Mouse (Mus musculus) liver, embryonic 18 days (tissue): ENCODE results near the gene Cdc34. TPM values are rescaled to one million over a fixed set of nuclear protein-coding genes. Genes with fewer than 3 reads are reported as not detected.

Source experiments
- polyA plus RNA-seq: library from polyadenylated mRNA; depleted of rRNA; stranded (reverse); fragments of >200 nt; gene quantifications from 2 replicates; pipeline ENCODE4 v1.2.3, GENCODE M21; 2012; rRNA removed

Cdc34 gene
- polyA plus RNA-seq = 75.1 and 80.8 TPM in 2 replicates

DNA sequence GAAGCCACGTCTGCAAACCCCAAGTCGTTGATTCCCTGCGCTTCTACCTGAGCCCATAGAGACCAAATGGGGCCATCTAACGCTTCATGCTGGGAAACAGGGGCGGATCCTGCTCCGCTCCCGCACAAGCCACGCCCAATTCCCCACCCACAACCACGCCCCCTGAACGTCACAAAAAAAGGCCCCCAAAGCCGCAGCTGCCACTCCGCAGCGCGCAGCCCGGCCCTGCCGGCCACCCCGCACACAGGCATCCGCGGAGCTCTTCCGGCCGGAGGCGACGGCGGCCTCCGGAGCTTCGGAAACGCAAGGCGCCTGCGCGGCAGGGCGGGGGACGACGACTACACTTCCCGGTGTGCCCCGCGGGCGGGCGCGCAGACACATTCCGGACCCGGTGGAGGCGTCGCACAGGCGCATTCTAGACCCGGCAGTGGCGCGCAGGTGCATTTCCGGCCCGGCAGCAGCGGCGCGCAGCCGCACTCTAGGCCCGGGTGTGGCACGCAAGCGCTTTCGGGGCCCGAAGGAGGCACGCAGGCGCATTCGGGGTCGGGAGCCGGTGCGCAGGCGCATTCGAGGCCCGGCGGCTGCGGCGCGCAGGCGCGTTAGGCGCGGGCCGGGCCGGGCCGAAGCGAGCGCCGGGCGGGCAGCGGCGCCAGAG is at the start of gene Cdc34:
TSS of gene Cdc34 (plus strand) at position 605 of the 655 bp plus-strand sequence.

DNA sequence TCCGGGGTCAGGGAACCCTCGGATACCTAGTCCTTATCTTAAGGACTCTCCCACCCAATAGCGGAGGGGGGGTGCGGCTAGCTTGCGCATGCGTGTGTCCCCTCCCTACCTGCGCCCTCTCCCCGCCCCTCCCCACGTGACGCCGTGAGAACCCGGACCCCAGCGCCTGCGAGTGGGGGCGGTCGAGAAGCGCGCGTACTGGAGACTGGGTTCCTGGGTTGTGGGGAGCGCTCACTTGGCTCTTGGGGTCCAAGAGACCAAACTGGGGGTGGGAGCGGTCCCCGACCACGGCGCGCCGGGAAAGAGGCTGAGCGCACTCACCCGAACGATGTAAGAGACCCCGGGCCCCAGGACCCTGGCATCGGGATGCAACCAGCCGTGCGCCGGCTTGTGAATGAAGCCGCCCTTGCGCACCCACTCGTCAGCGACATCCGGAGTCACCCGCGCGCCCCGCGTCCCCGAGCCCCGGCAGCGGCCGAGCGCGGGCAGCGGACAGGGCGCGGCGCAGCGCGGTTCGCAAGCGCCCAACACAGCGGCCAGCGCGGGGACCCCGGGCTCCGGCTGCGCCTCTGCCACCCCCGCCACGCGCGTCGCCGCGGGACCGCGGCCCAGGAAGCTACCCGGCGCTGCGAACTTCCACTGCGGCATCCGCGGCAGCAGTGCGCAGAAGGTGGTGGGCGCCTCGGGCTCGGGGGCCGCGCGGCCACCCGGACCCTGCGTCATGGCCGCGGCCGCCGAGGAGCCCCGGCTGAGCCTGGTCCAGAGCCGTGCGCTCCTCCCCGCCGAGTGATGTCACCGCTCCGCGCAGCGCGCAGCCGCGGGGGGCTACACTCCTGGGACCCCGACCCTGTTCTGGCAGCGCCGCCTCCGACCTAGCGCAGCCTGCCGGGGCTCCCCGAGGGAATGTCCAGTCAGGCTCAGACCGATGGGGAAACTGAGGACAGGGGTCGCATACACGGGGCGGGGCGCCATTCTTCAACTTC is 44.6 kb upstream of the Cdc34 start, which contains the start of gene Shc2:
TSS of gene Shc2 (minus strand) at position 791 of the 983 bp plus-strand sequence.

DNA sequence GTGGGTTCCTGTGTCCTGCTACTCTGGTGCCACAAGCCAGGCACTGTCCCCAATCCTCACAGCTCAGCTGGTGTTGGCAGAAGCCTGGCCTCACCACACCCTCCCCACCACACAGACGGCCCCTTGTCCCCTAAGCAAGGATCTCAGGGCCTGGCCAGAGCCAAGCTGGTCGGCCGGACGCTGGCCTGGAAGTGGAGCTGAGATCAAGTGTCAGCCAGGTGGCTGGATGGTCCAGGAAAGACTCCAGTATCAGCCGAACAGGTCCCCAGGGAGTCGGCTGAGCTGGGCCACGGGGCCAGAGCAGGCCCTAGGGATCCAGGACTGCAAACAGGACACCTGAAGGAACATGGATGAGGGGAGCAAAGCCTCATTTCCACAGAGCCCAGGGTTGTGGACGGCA is 36.3 kb upstream of the Cdc34 start, which contains the start of gene Odf3l2:
TSS of gene Odf3l2 (minus strand) at position 28 of the 400 bp plus-strand sequence.

GRCm38 (mm10) chr10:79664131-79664665 is 17.8 kb upstream of the Cdc34 start, which contains the start of gene Madcam1:
Madcam1 (plus strand) TSS chr10:79664559.

GRCm38 (mm10) chr10:79668771-79669575 is 13.0 kb upstream of the Cdc34 start, which contains the start of gene Tpgs1:
Tpgs1 (plus strand) TSS chr10:79669369.

DNA sequence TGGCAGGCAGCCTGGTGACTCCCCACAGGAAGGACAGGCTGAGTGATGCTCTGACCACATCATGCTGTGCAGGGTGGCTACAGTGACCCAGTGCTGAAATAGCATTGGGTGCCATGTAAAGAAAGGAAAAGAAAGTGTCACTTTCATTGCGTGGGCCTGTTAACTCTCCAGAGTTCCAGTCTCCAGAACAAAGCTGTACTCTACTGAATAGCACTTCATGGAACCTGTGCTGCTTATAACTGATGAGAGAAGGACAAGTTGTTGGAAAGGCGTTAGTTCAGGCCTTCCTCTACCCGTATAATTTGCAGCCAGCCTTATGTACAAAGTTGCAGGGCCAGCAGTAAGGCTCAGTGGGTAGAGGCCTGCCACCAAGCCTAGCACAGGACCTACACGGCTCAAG is 6.7 kb downstream of the Cdc34 start, which contains the start of gene Gzmm:
TSS of gene Gzmm (plus strand) at position 301 of the 400 bp plus-strand sequence.

DNA sequence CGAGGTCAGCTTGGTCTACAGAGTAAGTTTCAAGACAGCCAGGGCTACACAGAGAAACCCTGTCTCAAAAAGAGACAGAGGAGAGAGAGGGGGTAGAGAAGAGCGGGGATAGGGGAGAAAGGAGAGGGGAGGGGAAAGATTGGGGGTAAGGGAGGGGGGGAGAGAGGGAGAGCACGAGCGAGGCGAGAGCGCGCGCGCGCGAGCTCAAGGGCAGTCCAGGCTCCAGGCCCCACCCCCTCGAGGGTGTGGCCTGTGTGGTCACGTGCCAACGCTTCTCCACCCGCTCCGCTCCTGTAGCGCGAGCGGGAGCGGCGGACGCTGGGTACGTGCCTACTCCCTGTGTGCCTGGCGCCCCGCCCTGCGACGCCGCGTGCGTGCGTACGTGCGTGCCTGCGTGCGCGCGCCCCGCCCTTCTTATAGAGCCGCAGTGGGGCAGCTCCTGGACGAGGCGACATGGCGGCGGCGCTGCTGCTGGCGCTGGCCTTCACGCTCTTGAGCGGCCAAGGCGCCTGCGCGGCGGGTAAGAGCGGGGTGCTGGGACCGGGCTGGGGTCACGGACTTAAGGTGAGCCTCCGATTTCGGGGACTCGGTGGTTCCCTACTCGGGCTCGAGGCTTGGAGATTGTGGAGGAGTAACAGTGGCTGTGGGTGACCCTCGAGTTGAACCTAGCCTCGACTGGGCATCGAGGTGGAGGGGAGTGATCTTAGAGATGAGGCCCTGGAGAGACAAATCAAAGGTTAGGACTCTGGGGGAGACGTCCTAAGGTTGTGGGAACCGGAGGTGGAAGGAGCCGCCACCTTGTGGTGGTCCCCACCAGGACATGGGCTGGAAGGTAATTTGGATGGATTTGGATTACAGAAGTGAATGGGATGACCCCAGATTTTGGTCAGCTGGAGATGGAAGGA is 22.3 kb downstream of the Cdc34 start, which contains the start of gene Bsg:
TSS of gene Bsg (plus strand) at position 427 of the 905 bp plus-strand sequence.

DNA sequence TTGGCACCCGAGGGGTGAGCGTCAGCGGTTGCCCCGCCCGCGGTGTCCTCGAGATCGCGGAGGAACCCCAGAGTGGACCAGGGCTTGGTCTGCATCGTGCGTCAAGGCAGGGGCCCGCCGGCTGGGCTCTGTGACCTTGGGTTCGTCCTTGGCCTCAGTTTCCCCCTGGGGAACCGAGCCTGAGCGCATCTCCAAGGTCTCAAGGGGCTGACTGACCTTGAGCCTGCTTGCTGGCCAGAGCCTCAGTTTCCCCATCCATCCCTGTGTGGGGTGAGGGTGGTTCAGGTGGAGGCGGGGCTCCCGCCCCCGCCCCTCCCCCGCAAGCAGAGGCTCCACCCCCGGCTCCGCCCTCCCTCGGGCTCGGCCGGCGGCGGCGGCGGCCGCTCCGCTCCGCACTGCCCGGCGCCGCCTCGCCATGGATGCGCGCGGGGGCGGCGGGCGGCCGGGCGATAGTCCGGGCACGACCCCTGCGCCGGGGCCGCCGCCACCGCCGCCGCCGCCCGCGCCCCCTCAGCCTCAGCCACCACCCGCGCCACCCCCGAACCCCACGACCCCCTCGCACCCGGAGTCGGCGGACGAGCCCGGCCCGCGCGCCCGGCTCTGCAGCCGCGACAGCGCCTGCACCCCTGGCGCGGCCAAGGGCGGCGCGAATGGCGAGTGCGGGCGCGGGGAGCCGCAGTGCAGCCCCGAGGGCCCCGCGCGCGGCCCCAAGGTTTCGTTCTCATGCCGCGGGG is 34.4 kb downstream of the Cdc34 start, which contains the start of gene Hcn2:
TSS of gene Hcn2 (plus strand) at position 381 of the 734 bp plus-strand sequence.

Other genes starting within 250 kb of the Cdc34 start
- gene Vmn2r83, start 213.5 kb upstream of the Cdc34 start, polyA plus RNA-seq = not detected in 2 replicates
- gene Plpp2, start 148.4 kb upstream of the Cdc34 start, polyA plus RNA-seq = 15.1 and 15.9 TPM in 2 replicates
- gene Mier2, start 127.0 kb upstream of the Cdc34 start, polyA plus RNA-seq = 20.0 and 25.1 TPM in 2 replicates
- gene Theg, start 94.9 kb upstream of the Cdc34 start, polyA plus RNA-seq = not detected in 2 replicates
- 0.03 and 0.06 TPM in 2 replicates for gene C2cd4c, start 68.2 kb upstream of the Cdc34 start, polyA plus RNA-seq
- gene Shc2, start 44.3 kb upstream of the Cdc34 start, polyA plus RNA-seq = 0.26 and 0.30 TPM in 2 replicates
- gene Odf3l2, start 36.5 kb upstream of the Cdc34 start, polyA plus RNA-seq = not detected in 2 replicates
- 0.08 and 0.18 TPM in 2 replicates for gene Madcam1, start 17.6 kb upstream of the Cdc34 start, polyA plus RNA-seq
- gene Tpgs1, start 12.8 kb upstream of the Cdc34 start, polyA plus RNA-seq = 14.3 and 15.9 TPM in 2 replicates
- gene Gzmm, start 6.8 kb downstream of the Cdc34 start, polyA plus RNA-seq = 0.06 and 0.12 TPM in 2 replicates
- 793 and 830 TPM in 2 replicates for gene Bsg, start 22.3 kb downstream of the Cdc34 start, polyA plus RNA-seq
- gene Hcn2, start 34.4 kb downstream of the Cdc34 start, polyA plus RNA-seq = 0.08 and 0.09 TPM in 2 replicates
- gene Polrmt, start 64.4 kb downstream of the Cdc34 start, polyA plus RNA-seq = 13.3 and 17.5 TPM in 2 replicates
- not detected in 2 replicates for gene Fgf22, start 72.9 kb downstream of the Cdc34 start, polyA plus RNA-seq
- 36.8 and 38.6 TPM in 2 replicates for gene Rnf126, start 84.8 kb downstream of the Cdc34 start, polyA plus RNA-seq
- 2.6 TPM in 2 replicates for gene Fstl3, start 95.1 kb downstream of the Cdc34 start, polyA plus RNA-seq
- gene Prss57, start 108.8 kb downstream of the Cdc34 start, polyA plus RNA-seq = 3.3 and 4.4 TPM in 2 replicates
- gene Palm, start 111.4 kb downstream of the Cdc34 start, polyA plus RNA-seq = 4.8 and 5.8 TPM in 2 replicates
- 0.59 and 0.99 TPM in 2 replicates for gene Misp, start 138.8 kb downstream of the Cdc34 start, polyA plus RNA-seq
- gene Ptbp1, start 172.2 kb downstream of the Cdc34 start, polyA plus RNA-seq = 104 and 111 TPM in 2 replicates
- gene Prtn3, start 192.3 kb downstream of the Cdc34 start, polyA plus RNA-seq = 200 and 257 TPM in 2 replicates
- 5.6 and 9.0 TPM in 2 replicates for gene Plppr3, start 192.4 kb downstream of the Cdc34 start, polyA plus RNA-seq
- 103 and 130 TPM in 2 replicates for gene Elane, start 204.1 kb downstream of the Cdc34 start, polyA plus RNA-seq
- 0.08 and 0.12 TPM in 2 replicates for gene Cfd, start 208.7 kb downstream of the Cdc34 start, polyA plus RNA-seq
- 11.6 and 12.7 TPM in 2 replicates for gene Med16, start 226.7 kb downstream of the Cdc34 start, polyA plus RNA-seq
- gene Gm26602, start 228.7 kb downstream of the Cdc34 start, polyA plus RNA-seq = not detected in 2 replicates
- gene Kiss1r, start 234.8 kb downstream of the Cdc34 start, polyA plus RNA-seq = 0.65 and 0.86 TPM in 2 replicates
- 31.9 and 40.7 TPM in 2 replicates for gene R3hdm4, start 239.0 kb downstream of the Cdc34 start, polyA plus RNA-seq
- gene Arid3a, start 244.8 kb downstream of the Cdc34 start, polyA plus RNA-seq = 8.4 and 10.3 TPM in 2 replicates